Mouse (Mus musculus) gastrocnemius, adult 2 months (tissue): ENCODE data around the gene Rere. TPM values are rescaled to one million over a fixed set of nuclear protein-coding genes. Genes with fewer than 3 reads are reported as not detected.

Source experiments
- DNase-seq: peaks from one replicate; pipeline ENCODE4 v3.0.0; 2022
- H3K27ac ChIP-seq: fragments of 200-600 bp; 2 replicates; pipeline ENCODE4 v1.8.1; 2022; ENCODE audit warnings: mild to moderate bottlenecking
- H3K4me3 ChIP-seq: fragments of 200-600 bp; 2 replicates; pipeline ENCODE4 v1.8.1; 2022; ENCODE audit warnings: mild to moderate bottlenecking, moderate library complexity
- CTCF ChIP-seq: fragments of 200-600 bp; IDR thresholded peaks from 2 replicates; pipeline ENCODE4 v1.8.1; 2022; ENCODE audit warnings: antibody characterized with exemption, mild to moderate bottlenecking, moderate library complexity
- intact Hi-C: fragments of 180-260 bp; cut with DNase I; formaldehyde crosslinking; loops from one replicate; pipeline ENCODE4 v1.15.1; 2025
- total RNA-seq, 2 experiments: library from RNA; stranded (reverse); gene quantifications; 2 replicates each; pipeline ENCODE4 v1.2.3; 2021

The Rere gene
- total RNA-seq, 2 experiments from 2014 or later: 71.3 to 95.7 TPM

DNA sequence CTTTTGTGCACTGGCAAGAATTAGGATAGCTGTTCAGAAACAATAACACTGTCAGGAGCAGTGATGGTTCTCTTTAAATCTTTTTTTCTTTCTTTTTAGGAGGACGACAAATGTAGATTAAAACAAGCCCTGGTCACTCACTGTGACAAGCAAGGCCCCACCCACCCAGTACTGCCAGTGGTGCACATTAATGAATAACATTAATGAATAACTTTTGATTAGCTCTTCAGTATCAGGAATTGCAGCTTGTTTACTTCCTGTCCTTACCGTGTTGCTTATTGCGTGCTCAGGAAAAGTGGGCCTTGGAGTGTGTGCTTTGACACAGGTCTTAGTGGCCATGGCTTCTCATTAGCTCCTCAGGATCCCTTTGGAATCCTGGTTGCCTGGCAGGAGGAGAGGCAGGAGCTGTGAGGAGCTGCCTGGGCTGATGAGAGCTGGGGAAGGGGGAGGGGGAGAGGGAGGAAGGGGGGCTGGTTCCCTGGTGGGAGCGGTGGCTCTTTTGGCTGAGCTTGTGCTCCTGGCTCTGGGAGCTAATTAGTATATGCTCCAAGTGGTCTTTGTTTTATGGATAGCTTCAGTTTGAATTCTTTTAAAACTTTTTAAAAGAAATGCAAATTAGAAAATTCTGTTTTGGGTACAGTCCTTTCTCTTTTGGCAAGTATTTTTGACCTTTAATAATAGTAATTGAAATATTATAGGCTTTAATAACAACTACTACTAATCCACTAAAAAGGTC, 65.4 kb downstream of the Rere start:
- intact Hi-C loops: loop anchor here (5.0 kb wide), 1 partner anchor 280 kb away; no protein-coding TSS in a partner anchor
- no peak overlapping the region for H3K27ac ChIP-seq
- no peak for DNase-seq
- no peak overlapping the region for H3K4me3 ChIP-seq
- TF ChIP-seq CTCF: no peak

- DNase-seq: no peak
- TF ChIP-seq CTCF: peak; percentile 77
Observed at GRCm38 (mm10) chr4:150347387-150347672, 65.9 kb downstream of the Rere start.

GRCm38 (mm10) chr4:150349680-150350101, 68.2 kb downstream of the Rere start:
- no peak for TF ChIP-seq CTCF
- DNase-seq: no peak
- intact Hi-C loops: loop anchor here (1.0 to 5.0 kb wide), 2 partner anchors 116 to 278 kb away; no protein-coding TSS in a partner anchor
- no peak overlapping the region for H3K27ac ChIP-seq
- no peak overlapping the region for H3K4me3 ChIP-seq

More at GRCm38 (mm10) chr4:150347387-150347672, 65.9 kb downstream of the Rere start:
- H3K4me3 ChIP-seq: no peak overlapping the region
- intact Hi-C loops: loop anchor here (5.0 kb wide), 1 partner anchor 280 kb away; no protein-coding TSS in a partner anchor
- H3K27ac ChIP-seq: no peak overlapping the region

DNA sequence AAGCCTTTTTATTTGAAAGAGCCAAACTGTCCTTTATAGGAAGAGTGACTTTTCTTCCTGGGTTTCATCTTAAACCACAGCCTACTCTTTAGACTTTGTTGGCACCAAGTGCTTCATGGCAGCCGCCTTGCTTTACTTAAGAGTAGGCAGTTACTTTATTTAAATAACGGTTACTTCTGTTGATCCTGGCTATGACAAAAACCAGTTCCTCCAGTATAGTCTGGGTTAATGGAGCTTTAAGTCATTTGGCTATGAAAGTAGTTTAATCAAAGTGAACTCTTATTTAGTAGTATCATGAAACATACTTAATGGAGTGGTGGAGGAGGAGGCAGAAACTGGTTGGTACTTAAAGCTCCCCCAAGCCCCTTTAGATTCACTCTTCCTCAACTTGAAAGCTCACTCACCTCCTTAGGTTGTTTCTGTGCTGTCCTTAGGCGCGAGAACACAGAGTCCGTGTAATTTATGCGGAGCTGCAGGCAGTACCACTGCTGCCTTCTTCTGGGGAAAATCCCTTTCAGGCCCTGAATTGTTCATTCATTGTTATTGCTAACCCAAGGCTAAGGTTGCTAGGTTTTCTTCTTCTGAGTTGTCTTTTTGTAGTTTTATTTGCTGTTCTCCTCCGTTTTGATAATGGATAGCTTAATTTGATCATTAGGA, 70.1 kb downstream of the Rere start:
- intact Hi-C loops: no loop called here
- Histone ChIP-seq H3K4me3 (no peak overlapping the region), H3K27ac (no peak overlapping the region)
- no peak for TF ChIP-seq CTCF
- DNase-seq: no peak

DNA sequence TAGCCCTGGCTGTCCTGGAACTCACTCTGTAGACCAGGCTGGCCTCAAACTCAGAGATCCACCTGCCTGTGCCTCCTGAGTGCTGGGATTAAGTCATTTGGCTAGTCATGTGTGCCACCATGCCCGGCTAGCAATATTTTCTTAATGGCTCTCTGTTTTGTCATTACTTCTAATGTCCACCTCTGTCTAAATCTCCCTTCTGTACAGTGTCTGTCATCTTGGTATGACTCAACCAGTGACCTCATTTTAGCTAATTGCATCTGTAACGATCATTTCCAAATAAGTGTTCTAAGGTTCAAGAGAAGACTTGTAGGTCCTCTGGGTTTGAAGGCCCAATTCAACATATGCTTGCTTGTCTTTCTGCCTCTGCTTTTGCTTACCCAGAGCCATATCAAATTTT, 71.3 kb downstream of the Rere start:
- no peak for TF ChIP-seq CTCF
- no peak overlapping the region for H3K4me3 ChIP-seq
- DNase-seq: no peak
- intact Hi-C loops: no loop called here
- H3K27ac ChIP-seq: no peak overlapping the region

GRCm38 (mm10) chr4:150353376-150353900, 72.0 kb downstream of the Rere start:
- TF ChIP-seq CTCF: no peak
- no peak for DNase-seq
- Histone ChIP-seq H3K4me3 (no peak overlapping the region), H3K27ac (no peak overlapping the region)
- intact Hi-C loops: no loop called here

DNA sequence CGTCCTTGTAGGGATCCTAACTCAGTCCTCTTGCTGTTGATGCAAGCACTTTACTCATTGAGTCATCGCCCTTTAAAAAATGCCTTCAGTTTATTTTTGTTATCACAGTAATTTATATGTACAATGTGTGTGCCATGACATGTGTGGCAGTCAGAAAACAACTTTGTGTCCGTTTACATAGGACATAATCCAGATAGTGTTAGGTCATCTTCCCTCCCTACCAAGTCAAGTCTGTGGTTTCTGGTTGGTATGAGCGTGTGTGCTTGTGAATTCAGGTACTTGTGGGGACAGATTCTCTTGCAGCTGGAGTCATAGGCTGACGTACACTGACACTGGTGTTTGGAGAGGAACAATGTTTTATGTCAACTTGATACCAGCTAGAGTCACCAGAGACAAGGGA, 74.4 kb downstream of the Rere start:
- intact Hi-C loops: no loop called here
- DNase-seq: no peak
- no peak for TF ChIP-seq CTCF
- Histone ChIP-seq H3K27ac (no peak overlapping the region), H3K4me3 (no peak overlapping the region)

DNA sequence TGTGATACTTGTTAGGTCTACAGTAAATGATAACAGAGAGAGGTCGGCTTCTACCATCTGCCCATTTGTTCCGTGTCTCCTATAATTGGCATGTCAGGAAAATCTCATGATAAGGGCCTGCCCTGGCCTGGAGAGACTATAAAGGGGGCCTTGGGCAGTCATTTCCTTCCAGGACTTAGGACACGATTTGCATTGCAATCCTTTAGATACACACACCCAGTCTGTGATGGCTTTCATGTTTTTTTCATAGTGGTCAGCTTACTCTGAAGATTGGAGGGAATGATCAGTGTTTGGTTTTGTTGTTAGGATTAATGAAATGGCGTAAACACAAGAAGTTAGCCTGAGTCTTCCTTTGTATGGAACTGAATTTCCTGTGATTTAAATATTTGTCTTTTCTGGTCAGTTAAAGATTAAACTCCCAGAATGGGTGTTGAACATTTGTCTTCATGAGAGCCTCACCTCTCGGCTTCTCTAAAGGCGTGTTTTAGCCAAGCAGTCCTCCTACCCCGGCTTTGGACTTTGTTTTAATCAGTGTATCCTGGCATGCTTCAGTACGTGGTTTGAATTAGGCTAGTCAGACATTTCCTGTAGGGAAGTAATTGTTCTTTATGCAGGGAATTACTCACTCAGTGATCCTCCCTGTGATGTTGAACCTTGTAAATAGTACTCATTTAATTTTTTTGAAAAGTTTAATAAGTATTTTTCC, 80.7 kb downstream of the Rere start:
- TF ChIP-seq CTCF: no peak
- Histone ChIP-seq H3K4me3 (no peak overlapping the region), H3K27ac (no peak overlapping the region)
- DNase-seq: no peak
- intact Hi-C loops: no loop called here

GRCm38 (mm10) chr4:150362858-150363257, 81.4 kb downstream of the Rere start:
- no peak overlapping the region for H3K4me3 ChIP-seq
- TF ChIP-seq CTCF: no peak
- no peak overlapping the region for H3K27ac ChIP-seq
- DNase-seq: no peak
- intact Hi-C loops: no loop called here

GRCm38 (mm10) chr4:150364786-150365185, 83.3 kb downstream of the Rere start:
- TF ChIP-seq CTCF: no peak
- intact Hi-C loops: loop anchor here (5.0 kb wide), 1 partner anchor 1763 kb away; no protein-coding TSS in a partner anchor
- no peak for DNase-seq
- Histone ChIP-seq H3K27ac (no peak overlapping the region), H3K4me3 (no peak overlapping the region)

GRCm38 (mm10) chr4:150366510-150367208, 85.2 kb downstream of the Rere start:
- TF ChIP-seq CTCF: no peak
- no peak for DNase-seq
- intact Hi-C loops: loop anchor here (5.0 kb wide), 1 partner anchor 1761 kb away; no protein-coding TSS in a partner anchor
- no peak overlapping the region for H3K27ac ChIP-seq
- H3K4me3 ChIP-seq: no peak overlapping the region
